Mouse (Mus musculus) embryonic fibroblast, embryonic 13.5 days (primary cell): ENCODE measurements at regions not wholly inside any gene's neighbourhood (a gene's known extent, or its start where the extent isn't known, plus 50 kb on each side); places are given as distances from the start of the nearest gene placed in this dataset.

Experiments used
- CTCF ChIP-seq: IDR thresholded peaks from 2 replicates; pipeline ENCODE4 v1.5.1; 2011; ENCODE audit warnings: mild to moderate bottlenecking, control low read depth, low read length, moderate library complexity, borderline replicate concordance; ENCODE audit not compliant: insufficient read depth
- POLR2A ChIP-seq: IDR thresholded peaks from 2 replicates; pipeline ENCODE4 v1.6.1; 2011; ENCODE audit warnings: low read depth, mild to moderate bottlenecking, control low read depth, low read length, moderate library complexity

DNA sequence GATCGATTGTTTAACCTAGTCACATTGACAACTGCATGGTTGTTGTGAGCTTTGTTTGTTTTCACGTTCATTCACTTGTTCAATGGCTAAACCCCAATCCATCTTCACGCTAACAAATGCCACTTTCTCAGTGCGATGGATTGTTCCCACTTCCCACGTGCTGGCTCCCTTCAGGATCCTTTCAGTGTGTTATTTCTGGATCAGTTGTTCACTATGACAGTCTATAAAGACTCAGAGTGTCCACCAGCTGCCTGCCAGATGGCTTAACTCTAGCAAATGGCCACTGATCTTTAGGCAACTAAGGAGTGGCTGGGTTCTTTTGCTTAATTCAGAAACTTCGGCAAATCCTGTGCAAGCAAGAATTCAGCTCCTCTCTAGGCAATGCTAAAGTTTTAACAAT is 451.7 kb upstream of the Rag2 start:
- TF ChIP-seq CTCF (no peak), POLR2A (no peak)
